Mouse (Mus musculus): Measurements from ENCODE around the gene Ccdc163. TPM values are rescaled to one million over a fixed set of nuclear protein-coding genes. Genes with fewer than 3 reads are reported as not detected.
A peak's percentile ranks its signal among the peaks of the same experiment; 100 is the strongest.

The Ccdc163 gene
- total RNA-seq, 2 experiments from 2014 or later = 6.6 to 7.5 TPM

GRCm38 (mm10) chr4:116698693-116699342, 9.5 kb upstream of the Ccdc163 start:
- DNase-seq (ENCODE audit: low spot score in 2 of 2) = no peak

GRCm38 (mm10) chr4:116700964-116701363, 7.3 kb upstream of the Ccdc163 start:
- no peak for DNase-seq (ENCODE audit: low spot score in 2 of 2)

- peak; percentile 58 to 76 for DNase-seq (ENCODE audit: low spot score in 2 of 2)
Measured at GRCm38 (mm10) chr4:116703804-116704203, 4.5 kb upstream of the Ccdc163 start.

DNA sequence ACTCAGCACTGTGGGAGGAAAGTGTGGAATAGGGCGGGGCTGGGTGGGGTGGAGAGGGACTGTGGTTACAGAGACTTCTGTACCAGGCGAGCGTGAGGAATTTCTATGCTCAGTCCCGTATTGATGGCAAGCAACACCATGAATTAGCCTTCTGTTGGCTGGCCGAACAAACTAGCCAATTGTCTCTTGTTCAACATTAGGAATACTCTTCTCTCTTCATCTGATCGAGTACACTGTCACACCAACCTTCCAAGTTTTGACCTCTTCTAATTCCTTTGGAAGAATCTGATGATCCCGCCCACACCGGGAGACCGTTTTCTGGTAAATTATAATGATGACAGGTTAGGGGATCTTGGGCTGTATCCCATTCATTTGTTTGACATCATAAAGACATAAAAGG, 643 bp upstream of the Ccdc163 start:
- DNase-seq (ENCODE audit: low spot score in 2 of 2) = no peak

DNA sequence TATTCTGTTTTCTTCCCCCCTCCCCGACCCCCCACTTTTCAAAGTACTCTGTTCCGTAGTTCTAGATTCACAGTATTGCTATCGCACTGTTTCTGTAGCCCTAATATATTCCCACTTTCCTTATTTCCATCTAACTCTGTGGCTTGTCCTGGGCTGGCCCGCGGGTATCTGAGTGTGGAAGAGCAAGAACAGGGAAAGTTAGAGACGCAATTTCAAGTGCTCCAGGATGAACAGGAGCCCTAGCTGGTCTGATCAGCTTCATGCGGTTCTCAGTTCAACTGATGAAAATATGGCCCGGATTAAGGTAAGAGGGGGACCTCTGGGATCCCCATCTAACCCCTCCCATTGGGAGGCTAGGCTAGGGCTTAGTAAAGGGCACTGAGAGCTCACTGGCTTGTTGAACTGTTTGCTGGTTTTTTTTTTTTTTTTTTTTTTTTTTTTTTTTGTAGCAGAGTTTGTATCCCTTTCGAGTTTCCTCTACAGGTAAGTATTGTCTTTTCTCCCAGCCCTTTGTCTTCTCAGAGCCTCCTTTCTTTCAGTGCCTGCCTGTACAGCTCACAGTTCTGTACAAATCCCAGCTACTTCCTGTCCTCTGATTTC, 582 bp downstream of the Ccdc163 start:
- no peak for DNase-seq (ENCODE audit: low spot score in 2 of 2)

GRCm38 (mm10) chr4:116710154-116710553, 1.8 kb downstream of the Ccdc163 start:
- no peak for DNase-seq (ENCODE audit: low spot score in 2 of 2)

GRCm38 (mm10) chr4:116712536-116712935, 4.2 kb downstream of the Ccdc163 start:
- no peak for DNase-seq (ENCODE audit: low spot score in 2 of 2)

DNA sequence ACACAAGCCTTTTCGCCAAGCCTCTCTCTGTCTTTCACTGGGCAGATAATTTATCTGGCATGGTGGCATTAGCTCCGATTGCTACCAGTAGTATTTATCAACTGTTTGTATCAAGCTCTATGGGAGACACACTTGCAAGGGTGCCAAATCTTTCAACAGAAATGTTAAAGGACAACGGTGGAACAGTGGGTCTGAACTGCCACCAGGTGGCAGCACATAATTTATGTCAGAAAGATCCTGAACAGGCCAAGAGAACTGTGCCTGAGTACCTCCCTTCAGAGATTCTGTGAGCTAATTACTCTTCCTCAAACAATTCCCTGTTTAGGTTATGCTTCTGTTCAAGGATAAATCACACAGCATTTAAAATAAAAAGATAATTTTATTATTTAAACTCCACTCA, 11.1 kb downstream of the Ccdc163 start:
- peak in 1 of 2 experiments; percentile 59 for DNase-seq (ENCODE audit: low spot score in 2 of 2)

DNA sequence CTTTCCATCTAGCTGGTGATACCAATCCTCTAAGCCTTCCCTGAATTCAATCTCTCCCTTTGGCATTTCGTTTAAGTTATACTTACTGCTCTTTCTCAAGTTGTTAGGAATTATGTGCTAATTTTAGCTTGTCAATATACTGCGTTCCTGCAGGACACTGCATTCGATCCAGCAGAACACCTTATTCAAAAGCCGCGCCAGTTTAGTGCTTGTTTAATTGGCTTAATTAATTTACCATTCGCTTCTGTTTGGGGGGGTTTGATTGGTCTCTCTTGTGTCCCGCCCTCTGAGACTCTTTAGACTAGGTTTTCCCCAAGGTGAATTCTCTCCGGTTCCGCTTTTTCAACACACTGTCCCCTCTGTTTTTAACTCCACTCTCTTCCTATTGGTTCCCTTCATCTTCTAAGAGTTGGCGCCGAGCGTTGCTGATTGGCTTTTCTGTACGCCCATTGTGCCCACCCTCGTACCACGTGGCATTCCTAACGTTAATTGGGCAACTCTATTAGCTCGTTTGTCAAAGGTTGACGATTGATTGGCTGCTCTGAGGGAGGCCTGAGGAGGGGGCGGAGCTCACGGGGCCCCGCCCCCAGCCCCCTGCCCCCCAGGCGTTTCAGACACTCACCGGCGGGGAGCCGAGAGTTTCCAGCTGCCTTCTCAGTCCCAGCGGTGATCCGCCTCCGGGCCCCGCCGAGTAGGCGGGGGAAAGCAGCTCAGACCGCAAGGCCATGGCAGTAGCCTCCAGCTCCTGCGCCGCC, 12.2 kb downstream of the Ccdc163 start, which contains the start of gene Tesk2:
TSS of gene Tesk2 (plus strand) at position 606 of the 755 bp plus-strand sequence.
- DNase-seq (ENCODE audit: low spot score in 2 of 2) = peak; percentile 68 to 90

GRCm38 (mm10) chr4:116721098-116721628, 12.9 kb downstream of the Ccdc163 start:
- no peak for DNase-seq (ENCODE audit: low spot score in 2 of 2)

DNA sequence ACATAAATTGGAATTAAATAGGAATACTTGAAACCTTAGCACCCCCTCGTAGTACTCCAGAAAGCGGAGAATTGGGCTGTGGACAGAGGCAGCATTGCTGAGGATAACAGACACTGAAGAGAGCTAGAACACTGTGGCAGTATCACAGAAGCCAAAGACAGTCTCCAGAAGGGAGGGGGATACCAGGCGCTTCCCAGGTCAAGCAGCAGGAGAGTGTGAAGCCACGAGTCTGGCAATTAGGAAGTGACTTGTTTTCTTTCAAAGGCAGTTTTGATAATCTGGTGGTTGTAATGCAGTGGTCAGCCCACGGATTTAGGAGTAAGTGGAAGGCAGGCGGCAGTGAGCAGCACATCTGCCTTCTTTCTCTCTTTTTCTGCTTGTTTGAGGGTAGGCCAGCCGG, 13.9 kb downstream of the Ccdc163 start:
- no peak for DNase-seq (ENCODE audit: low spot score in 2 of 2)

GRCm38 (mm10) chr4:116725444-116725843, 17.1 kb downstream of the Ccdc163 start:
- no peak for DNase-seq (ENCODE audit: low spot score in 2 of 2)

GRCm38 (mm10) chr4:116727401-116727800, 19.1 kb downstream of the Ccdc163 start:
- no peak for DNase-seq (ENCODE audit: low spot score in 2 of 2)

DNA sequence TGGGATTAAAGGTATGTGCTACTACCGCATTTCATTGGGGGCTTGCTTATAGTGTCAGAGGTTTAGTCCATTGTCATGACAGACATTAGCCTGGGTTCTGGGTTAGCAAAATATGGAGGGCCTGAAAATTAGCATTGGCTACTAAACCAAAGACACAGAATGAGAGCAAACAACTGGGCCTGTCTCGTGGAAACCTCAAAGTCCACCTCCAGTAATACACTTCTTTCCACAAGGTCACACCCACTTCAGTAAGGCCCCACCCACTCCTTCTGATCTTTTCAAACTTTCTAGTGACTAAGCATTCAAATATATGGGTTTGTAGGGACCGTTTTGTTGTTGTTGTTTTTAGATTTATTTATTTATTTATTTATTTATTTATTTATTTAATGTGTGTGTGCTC, 21.2 kb downstream of the Ccdc163 start:
- no peak for DNase-seq (ENCODE audit: low spot score in 2 of 2)

DNA sequence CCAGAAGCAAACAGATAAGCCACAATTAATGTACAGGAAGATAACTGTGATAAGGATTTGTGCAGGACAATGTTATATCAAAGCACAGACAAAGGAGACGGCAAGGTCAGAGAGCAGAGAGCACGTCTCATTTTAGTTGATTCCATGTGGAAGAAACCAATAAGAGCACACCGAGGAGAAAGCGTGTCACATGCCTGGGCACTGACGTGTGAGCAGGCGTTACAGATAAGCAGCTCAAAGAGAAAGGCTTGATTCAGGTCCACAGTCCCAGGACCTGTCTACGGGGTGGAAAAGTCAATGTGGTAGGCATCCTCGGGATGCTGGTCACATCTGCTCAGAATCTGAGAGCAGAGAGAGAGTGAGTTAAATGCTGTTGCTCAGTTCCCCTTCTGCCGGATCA, 22.8 kb downstream of the Ccdc163 start:
- no peak for DNase-seq (ENCODE audit: low spot score in 2 of 2)

DNA sequence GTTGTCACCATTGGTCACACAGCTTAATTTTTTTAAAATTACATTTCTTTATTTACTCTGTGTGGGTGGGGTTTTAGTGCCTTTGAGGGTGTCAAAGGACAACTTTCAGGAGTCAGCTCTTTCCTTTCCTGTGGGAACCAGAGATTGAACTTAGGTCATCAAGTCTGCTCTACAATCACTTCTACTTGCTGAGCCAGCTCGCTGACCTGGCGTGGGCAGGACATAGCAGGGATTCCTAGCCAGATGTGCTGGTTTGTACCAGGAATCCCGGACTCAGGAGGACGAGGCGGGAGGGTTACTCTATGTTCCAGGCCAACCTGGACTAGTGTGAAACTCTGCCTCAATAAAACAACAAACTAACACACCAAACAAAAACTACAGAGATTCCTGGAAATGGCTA, 24.0 kb downstream of the Ccdc163 start:
- no peak for DNase-seq (ENCODE audit: low spot score in 2 of 2)

DNA sequence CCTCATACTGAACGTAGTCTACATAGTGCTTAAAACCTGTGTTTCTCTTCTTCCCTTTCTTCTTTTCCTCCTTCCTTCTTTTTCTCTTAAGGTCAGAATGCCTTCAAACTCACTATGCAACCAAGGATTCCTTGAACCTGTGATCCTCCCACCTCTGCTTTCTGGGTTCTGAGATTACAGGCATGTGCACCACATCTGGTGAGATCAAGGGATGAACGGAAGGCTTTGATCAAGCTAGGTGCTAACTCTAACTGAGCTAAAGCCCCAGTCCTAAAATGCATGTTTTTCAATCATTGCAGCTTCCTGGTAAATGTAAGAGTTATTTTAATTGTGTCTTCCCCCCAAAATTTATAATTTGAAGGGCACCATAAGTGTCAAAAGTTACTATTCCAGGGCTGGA, 26.7 kb downstream of the Ccdc163 start:
- DNase-seq (ENCODE audit: low spot score in 2 of 2) = no peak

GRCm38 (mm10) chr4:116738972-116739751, 30.9 kb downstream of the Ccdc163 start:
- no peak for DNase-seq (ENCODE audit: low spot score in 2 of 2)

- no peak for DNase-seq (ENCODE audit: low spot score in 2 of 2)
Measured at GRCm38 (mm10) chr4:116749750-116750149, 41.4 kb downstream of the Ccdc163 start.

- DNase-seq (ENCODE audit: low spot score in 2 of 2) = no peak
Measured at GRCm38 (mm10) chr4:116761914-116762313, 53.6 kb downstream of the Ccdc163 start.

GRCm38 (mm10) chr4:116764001-116764400, 55.7 kb downstream of the Ccdc163 start:
- no peak for DNase-seq (ENCODE audit: low spot score in 2 of 2)
